In genomic region chr6:56664410-56664809, GRCm38 (mm10) we compare ENCODE assay signal across 28 mouse cellular contexts.
"Had no signal": no experiment of that assay in that cellular context is flagged by ENCODE, and none has a peak within 500 bp of the region (broad histone marks: within the 10 kb centered on the region; RNA-seq: fewer than 3 reads in every experiment).

No protein-coding gene starts in this region.

- H3K36me3 ChIP-seq: embryonic facial prominence, embryonic 10.5 days; embryonic facial prominence, embryonic 12.5 days; embryonic facial prominence, embryonic 13.5 days; embryonic facial prominence, embryonic 15.5 days; forebrain, embryonic 10.5 days; forebrain, embryonic 12.5 days; forebrain, embryonic 15.5 days had no signal

- H3K4me1 ChIP-seq: embryonic facial prominence, embryonic 10.5 days; embryonic facial prominence, embryonic 12.5 days; embryonic facial prominence, embryonic 13.5 days; embryonic facial prominence, embryonic 15.5 days; forebrain, embryonic 10.5 days; forebrain, embryonic 12.5 days; forebrain, embryonic 13.5 days; forebrain, embryonic 15.5 days had no signal

- H3K27me3 ChIP-seq: embryonic facial prominence, embryonic 12.5 days; embryonic facial prominence, embryonic 13.5 days; embryonic facial prominence, embryonic 15.5 days; forebrain, embryonic 12.5 days; forebrain, embryonic 13.5 days; forebrain, embryonic 15.5 days had no signal

- H3K9me3 ChIP-seq: embryonic facial prominence, embryonic 10.5 days; embryonic facial prominence, embryonic 12.5 days; embryonic facial prominence, embryonic 13.5 days; embryonic facial prominence, embryonic 15.5 days; forebrain, embryonic 10.5 days; forebrain, embryonic 12.5 days; forebrain, embryonic 13.5 days; forebrain, embryonic 15.5 days had no signal

- H3K27ac ChIP-seq: embryonic facial prominence, embryonic 10.5 days; embryonic facial prominence, embryonic 12.5 days; embryonic facial prominence, embryonic 13.5 days; embryonic facial prominence, embryonic 15.5 days; forebrain, embryonic 10.5 days; forebrain, embryonic 12.5 days; forebrain, embryonic 13.5 days; forebrain, embryonic 15.5 days; gastrocnemius, adult 2 months; heart, adult 2 months had no signal

- DNase-seq: cerebellum, adult 2 months; cerebellum, adult 8-10 months; cerebellum, adult 9-10 months; cerebellum, adult 9-11 months; cerebellum, postnatal 10 days; cerebellum, postnatal 14 days; cerebellum, postnatal 25 days; cerebellum, postnatal 36 days; embryo, embryonic 11 days; forebrain, postnatal 0 days; gastrocnemius, adult 2 months; gastrocnemius, postnatal 10 days; gastrocnemius, postnatal 14 days; gastrocnemius, postnatal 25 days; gastrocnemius, postnatal 36 days; heart, adult 18-20 months; heart, adult 2 months had no signal

- H3K4me3 ChIP-seq: embryonic facial prominence, embryonic 10.5 days; embryonic facial prominence, embryonic 12.5 days; embryonic facial prominence, embryonic 13.5 days; embryonic facial prominence, embryonic 15.5 days; erythroblast, embryonic 14.5 days; forebrain, embryonic 10.5 days; forebrain, embryonic 12.5 days; forebrain, embryonic 13.5 days; forebrain, embryonic 15.5 days; gastrocnemius, adult 2 months; heart, adult 2 months had no signal

- H3K9ac ChIP-seq: embryonic facial prominence, embryonic 12.5 days; embryonic facial prominence, embryonic 13.5 days; embryonic facial prominence, embryonic 15.5 days; forebrain, embryonic 12.5 days; forebrain, embryonic 13.5 days; forebrain, embryonic 15.5 days; forebrain, postnatal 0 days had no signal

- ATAC-seq: forebrain, embryonic 13.5 days; forebrain, embryonic 14.5 days; forebrain, embryonic 15.5 days; forebrain, embryonic 16.5 days; forebrain, postnatal 0 days had no signal

- H3K4me2 ChIP-seq: embryonic facial prominence, embryonic 12.5 days; embryonic facial prominence, embryonic 13.5 days; embryonic facial prominence, embryonic 15.5 days; forebrain, embryonic 12.5 days; forebrain, embryonic 13.5 days; forebrain, embryonic 15.5 days had no signal
